Mouse (Mus musculus) intestine, embryonic 14.5 days (tissue): ENCODE measurements at regions not wholly inside any gene's neighbourhood (a gene's known extent, or its start where the extent isn't known, plus 50 kb on each side); places are given as distances from the start of the nearest gene placed in this dataset.
A peak's percentile ranks its signal among the peaks of the same experiment; 100 is the strongest.
"Not testable (repeated sequence)": the region's sequence is repeated elsewhere in the genome, so short reads cannot be mapped to it uniquely, and the experiment has no call there.

Experiments
- ATAC-seq: fragments of 200-750 bp; cut with Nextera tagmentation; replicated peaks from 2 replicates; pipeline ENCODE4 v1.8.0; 2017; ENCODE audit warnings: low read depth, moderate number of reproducible peaks, moderate TSS enrichment, moderate library complexity; ENCODE audit not compliant: low FRiP score, low TSS enrichment
- DNase-seq: peaks from one replicate; pipeline ENCODE4 v3.0.0-alpha.2; 2018; ENCODE audit warnings: low spot score
- H3K27ac ChIP-seq: fragments of 300-500 bp; sonication (generic); 2 replicates; pipeline ENCODE4 v1.5.1; 2014; ENCODE audit warnings: low read depth, mild to moderate bottlenecking, control low read depth
- H3K27me3 ChIP-seq: fragments of 300-500 bp; sonication (generic); replicated peaks from 2 replicates; pipeline ENCODE4 v1.6.1; 2014; ENCODE audit warnings: low read length, control low read depth; ENCODE audit not compliant: control insufficient read depth, insufficient read depth
- H3K36me3 ChIP-seq: fragments of 300-500 bp; sonication (generic); 2 replicates; pipeline ENCODE4 v1.6.1; 2014; ENCODE audit warnings: low read length, control low read depth; ENCODE audit not compliant: control insufficient read depth, insufficient read depth
- H3K4me1 ChIP-seq: fragments of 300-500 bp; sonication (generic); replicated peaks from 2 replicates; pipeline ENCODE4 v1.6.1; 2014; ENCODE audit warnings: low read length, control low read depth, mixed read lengths; ENCODE audit not compliant: control insufficient read depth, insufficient read depth
- H3K4me2 ChIP-seq: fragments of 300-500 bp; sonication (generic); 2 replicates; pipeline ENCODE4 v1.6.1; 2014; ENCODE audit warnings: low read length
- H3K4me3 ChIP-seq: fragments of 300-500 bp; sonication (generic); 2 replicates; pipeline ENCODE4 v1.5.1; 2014; ENCODE audit warnings: low read depth, low read length, control low read depth, mixed read lengths
- H3K9ac ChIP-seq: fragments of 300-500 bp; sonication (generic); 2 replicates; pipeline ENCODE4 v1.6.1; 2014; ENCODE audit warnings: mild to moderate bottlenecking, low read length
- H3K9me3 ChIP-seq: fragments of 300-500 bp; sonication (generic); 2 replicates; pipeline ENCODE4 v1.6.1; 2016; ENCODE audit warnings: low read length, control low read depth; ENCODE audit not compliant: control insufficient read depth
- WGBS: fragments of 180-500 bp; shearing (Covaris S2); extraction: QIAGEN DNeasy Blood & Tissue Kit; methylation state at CpG from one replicate; pipeline ENCODE4 v1.1.7; 2014; 5-methylcytosine and 5-hydroxymethylcytosine counted together

- DNase-seq: no peak
- 74% methylated on average over 2 of the region's 2 CpGs for WGBS
Observed at GRCm38 (mm10) chr3:22009898-22010699, 66.4 kb upstream of the Tbl1xr1 start.

GRCm38 (mm10) chr3:22010700-22010991 is 65.8 kb upstream of the Tbl1xr1 start:
- ATAC-seq, H3K36me3 ChIP-seq, H3K4me2 ChIP-seq, H3K27me3 ChIP-seq, H3K4me1 ChIP-seq, H3K9ac ChIP-seq, H3K4me3 ChIP-seq, H3K9me3 ChIP-seq, H3K27ac ChIP-seq, DNase-seq: not testable (repeated sequence)

More at GRCm38 (mm10) chr3:22009898-22010699, 66.4 kb upstream of the Tbl1xr1 start:
- no peak for ATAC-seq
- Histone ChIP-seq H3K9me3 (no peaks in the 10 kb centered on the region), H3K9ac (no peak overlapping the region), H3K4me2 (no peak overlapping the region), H3K4me1 (no peaks in the 10 kb centered on the region), H3K27ac (no peak overlapping the region), H3K27me3 (no peaks in the 10 kb centered on the region), H3K4me3 (no peak overlapping the region), H3K36me3 (no peaks in the 10 kb centered on the region)

- H3K4me1 ChIP-seq: peaks cover 4% of the 10 kb centered on the region; the same call in 1 of the 2 replicates
- no peak overlapping the region for H3K9ac ChIP-seq
- DNase-seq (no peak), ATAC-seq (no peak)
- WGBS: 77% methylated on average over 3 of the region's 3 CpGs
- no peak overlapping the region for H3K4me2 ChIP-seq
- no peaks in the 10 kb centered on the region for H3K36me3 ChIP-seq
- H3K27me3 ChIP-seq: no peaks in the 10 kb centered on the region
- no peak overlapping the region for H3K4me3 ChIP-seq
- H3K27ac ChIP-seq: no peak overlapping the region
- no peaks in the 10 kb centered on the region for H3K9me3 ChIP-seq
Observed at GRCm38 (mm10) chr3:22021360-22021935, 55.0 kb upstream of the Tbl1xr1 start.

- H3K9ac ChIP-seq: no peak overlapping the region
- no peaks in the 10 kb centered on the region for H3K27me3 ChIP-seq
- ATAC-seq (no peak), DNase-seq (no peak)
- no peak overlapping the region for H3K27ac ChIP-seq
- H3K36me3 ChIP-seq: no peaks in the 10 kb centered on the region
- H3K4me3 ChIP-seq: no peak overlapping the region
- H3K4me1 ChIP-seq: peaks cover 4% of the 10 kb centered on the region; the same call in 1 of the 2 replicates
- H3K4me2 ChIP-seq: no peak overlapping the region
- H3K9me3 ChIP-seq: no peaks in the 10 kb centered on the region
- WGBS: 62% methylated on average over 2 of the region's 2 CpGs
Observed at GRCm38 (mm10) chr3:22022418-22022817, 54.0 kb upstream of the Tbl1xr1 start.

GRCm38 (mm10) chr3:22023049-22023448 is 53.4 kb upstream of the Tbl1xr1 start:
- H3K4me1 ChIP-seq: peaks cover 4% of the 10 kb centered on the region; the same call in 1 of the 2 replicates
- no peak overlapping the region for H3K27ac ChIP-seq
- 72% methylated on average over 6 of the region's 6 CpGs for WGBS
- ATAC-seq: no peak
- H3K9me3 ChIP-seq: no peaks in the 10 kb centered on the region
- H3K36me3 ChIP-seq: no peaks in the 10 kb centered on the region
- H3K9ac ChIP-seq: no peak overlapping the region
- no peak overlapping the region for H3K4me2 ChIP-seq
- no peaks in the 10 kb centered on the region for H3K27me3 ChIP-seq
- no peak overlapping the region for H3K4me3 ChIP-seq
- DNase-seq: no peak

- H3K9me3 ChIP-seq: no peaks in the 10 kb centered on the region
- 73% methylated on average over 5 of the region's 5 CpGs for WGBS
- DNase-seq (no peak), ATAC-seq (no peak)
- H3K9ac ChIP-seq: no peak overlapping the region
- H3K4me2 ChIP-seq: no peak overlapping the region
- H3K4me1 ChIP-seq: peaks cover 4% of the 10 kb centered on the region; the same call in 1 of the 2 replicates
- no peaks in the 10 kb centered on the region for H3K27me3 ChIP-seq
- no peak overlapping the region for H3K27ac ChIP-seq
- no peaks in the 10 kb centered on the region for H3K36me3 ChIP-seq
- no peak overlapping the region for H3K4me3 ChIP-seq
Observed at GRCm38 (mm10) chr3:22023551-22023950, 52.9 kb upstream of the Tbl1xr1 start.

GRCm38 (mm10) chr3:22024200-22024599 is 52.3 kb upstream of the Tbl1xr1 start:
- Histone ChIP-seq H3K4me3 (no peak overlapping the region), H3K4me2 (no peak overlapping the region), H3K36me3 (no peaks in the 10 kb centered on the region), H3K27ac (no peak overlapping the region), H3K27me3 (no peaks in the 10 kb centered on the region), H3K9ac (no peak overlapping the region), H3K9me3 (no peaks in the 10 kb centered on the region), H3K4me1 (peaks cover 4% of the 10 kb centered on the region; the same call in 1 of the 2 replicates)
- WGBS: 24% methylated on average over 6 of the region's 6 CpGs
- DNase-seq (no peak), ATAC-seq (0 out of 2 replicates have a peak, but pooled peaks have one; percentile 12)

GRCm38 (mm10) chr3:22025119-22025518 is 51.3 kb upstream of the Tbl1xr1 start:
- no peaks in the 10 kb centered on the region for H3K36me3 ChIP-seq
- no peaks in the 10 kb centered on the region for H3K27me3 ChIP-seq
- DNase-seq (no peak), ATAC-seq (0 out of 2 replicates have a peak, but pooled peaks have one; percentile 40)
- H3K4me2 ChIP-seq: no peak overlapping the region
- 38% methylated on average over 6 of the region's 6 CpGs for WGBS
- no peak overlapping the region for H3K9ac ChIP-seq
- H3K9me3 ChIP-seq: no peaks in the 10 kb centered on the region
- peaks cover 4% of the 10 kb centered on the region; the same call in 1 of the 2 replicates for H3K4me1 ChIP-seq
- H3K4me3 ChIP-seq: no peak overlapping the region
- H3K27ac ChIP-seq: no peak overlapping the region

GRCm38 (mm10) chr3:22025615-22026014 is 50.8 kb upstream of the Tbl1xr1 start:
- no peaks in the 10 kb centered on the region for H3K27me3 ChIP-seq
- WGBS: 72% methylated on average over 8 of the region's 8 CpGs

More at GRCm38 (mm10) chr3:22025615-22026014, 50.8 kb upstream of the Tbl1xr1 start:
- Histone ChIP-seq H3K4me3 (no peak overlapping the region), H3K4me1 (peaks cover 4% of the 10 kb centered on the region; the same call in 1 of the 2 replicates), H3K36me3 (no peaks in the 10 kb centered on the region), H3K9me3 (no peaks in the 10 kb centered on the region), H3K27ac (no peak overlapping the region), H3K9ac (no peak overlapping the region), H3K4me2 (no peak overlapping the region)
- no peak for ATAC-seq
- no peak for DNase-seq
